Mouse (Mus musculus): Measurements from ENCODE around the gene Gm10643.

- TF ChIP-seq CTCF (IDR thresholded peaks at IDR 0.05; ENCODE audit: extremely low read depth, insufficient read length, insufficient replicate concordance, low read depth, low read length) (no peak), POLR2A (IDR thresholded peaks at IDR 0.05; ENCODE audit: low read depth, low read length) (no peak)
Observed at GRCm38 (mm10) chr8:84084341-84085115, 19.6 kb upstream of the Gm10643 start.
